Mouse (Mus musculus): ENCODE data around the gene Mapk1ip1l.

- no peak for TF ChIP-seq CTCF (IDR thresholded peaks at IDR 0.05; ENCODE audit: borderline replicate concordance, insufficient read depth, low read length)
- no peak for TF ChIP-seq POLR2A (IDR thresholded peaks at IDR 0.05; ENCODE audit: low read depth, low read length)
Measured at GRCm38 (mm10) chr14:47325965-47326761, 28.1 kb downstream of the Mapk1ip1l start.
